Mouse (Mus musculus) small intestine, adult 2 months (tissue): ENCODE measurements around the gene Lclat1.

Source experiments
- CTCF ChIP-seq: fragments of 200-500 bp; IDR thresholded peaks from 2 replicates; pipeline ENCODE4 v1.5.1; 2012; ENCODE audit warnings: low read depth, mild to moderate bottlenecking, control low read depth, inconsistent platforms, low read length, moderate library complexity, mixed read lengths; ENCODE audit not compliant: insufficient replicate concordance, insufficient read length; ENCODE audit errors: extremely low read depth
- POLR2A ChIP-seq: fragments of 200-500 bp; IDR thresholded peaks from 2 replicates; pipeline ENCODE4 v1.6.1; 2012; ENCODE audit warnings: low read depth, mild to moderate bottlenecking, control low read depth, inconsistent platforms, low read length, moderate library complexity

DNA sequence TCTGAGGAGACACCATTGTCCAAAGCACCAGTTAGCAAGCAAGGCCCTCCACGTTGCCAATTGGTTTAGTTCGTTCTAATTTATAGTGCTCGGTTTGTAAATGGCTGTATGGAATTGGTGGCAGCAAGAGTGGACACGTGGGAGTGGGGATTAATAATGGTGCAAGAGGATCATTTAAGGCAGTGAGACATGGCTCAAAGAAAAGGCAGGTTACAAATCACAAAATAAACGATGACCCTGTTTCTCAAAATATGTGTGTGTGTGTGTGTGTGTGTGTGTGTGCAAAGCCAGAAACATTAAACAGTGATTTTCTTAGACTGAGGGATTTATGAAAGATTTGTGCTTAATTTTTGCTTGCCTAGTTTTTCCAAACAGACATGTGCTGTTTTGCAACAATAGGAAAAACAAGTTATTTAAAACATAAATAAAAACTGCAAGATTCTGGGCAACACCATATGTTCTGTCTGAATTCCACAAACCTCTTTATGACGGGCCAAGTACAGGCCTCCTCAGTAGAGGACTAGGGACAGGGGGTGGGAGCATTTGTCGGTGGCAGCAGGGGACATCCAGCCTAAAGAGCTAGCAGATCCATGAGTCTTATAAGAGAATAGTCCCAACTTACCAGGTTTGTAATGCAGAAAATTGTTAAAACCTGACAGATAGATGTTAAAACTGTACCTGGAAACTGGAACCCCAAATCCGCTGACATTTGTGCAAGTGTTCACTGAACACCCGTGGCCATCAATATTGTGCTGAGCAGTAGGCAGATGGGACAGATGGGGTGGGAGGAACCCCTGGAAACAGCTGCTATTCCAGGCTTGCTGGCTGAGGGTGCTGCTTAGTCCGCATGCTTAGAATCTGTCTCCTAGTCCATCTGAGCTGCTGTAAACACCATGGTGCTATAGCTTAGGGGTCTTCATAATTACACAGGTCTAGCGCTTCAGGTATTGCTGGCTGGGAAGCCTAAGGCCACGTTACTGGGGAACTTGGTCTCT lies 15.4 kb upstream of the Lclat1 start:
- TF ChIP-seq CTCF (no peak), POLR2A (no peak)
